Mouse (Mus musculus): ENCODE measurements at regions not wholly inside any gene's neighbourhood (a gene's known extent, or its start where the extent isn't known, plus 50 kb on each side); places are given as distances from the start of the nearest gene placed in this dataset.

- Histone ChIP-seq H3K4me2 (replicated peaks; ENCODE audit: low read depth) (no peak overlapping the region), H3K9ac (ENCODE audit: low read depth, low read length) (no peak overlapping the region), H3K27ac (ENCODE audit: low read depth, low read length) (no peak overlapping the region), H3K27me3 (replicated peaks; ENCODE audit: control insufficient read depth, insufficient read depth, low read length) (no peaks in the 10 kb centered on the region), H3K36me3 (ENCODE audit: control insufficient read depth, insufficient read depth) (no peaks in the 10 kb centered on the region), H3K4me1 (replicated peaks; ENCODE audit: control insufficient read depth, insufficient read depth, low read length) (no peaks in the 10 kb centered on the region), H3K9me3 (ENCODE audit: control insufficient read depth) (no peaks in the 10 kb centered on the region), H3K4me3 (ENCODE audit: low read depth, low read length) (no peak overlapping the region)
- ATAC-seq, result no peak
- no peak for TF ChIP-seq CTCF (IDR thresholded peaks at IDR 0.05; ENCODE audit: low read depth)
- WGBS, result 61% methylated on average over 4 of the region's 4 CpGs
Measured at GRCm38 (mm10) chr15:51139507-51139906, 2745.2 kb upstream of the Gm7489 start.

GRCm38 (mm10) chr15:51173976-51174620 lies 2710.6 kb upstream of the Gm7489 start:
- ATAC-seq, result no peak
- H3K4me1 ChIP-seq (replicated peaks; ENCODE audit: control insufficient read depth, insufficient read depth, low read length), result no peaks in the 10 kb centered on the region
- 93% methylated on average over 1 of the region's 1 CpGs for WGBS

GRCm38 (mm10) chr15:51176466-51176865 lies 2708.2 kb upstream of the Gm7489 start:
- Histone ChIP-seq H3K36me3 (ENCODE audit: control insufficient read depth, insufficient read depth) (no peaks in the 10 kb centered on the region), H3K9me3 (ENCODE audit: control insufficient read depth) (no peaks in the 10 kb centered on the region), H3K27me3 (replicated peaks; ENCODE audit: control insufficient read depth, insufficient read depth, low read length) (no peaks in the 10 kb centered on the region), H3K27ac (ENCODE audit: low read depth, low read length) (no peak overlapping the region), H3K4me3 (ENCODE audit: low read depth, low read length) (no peak overlapping the region), H3K4me2 (replicated peaks; ENCODE audit: low read depth) (no peak overlapping the region), H3K9ac (ENCODE audit: low read depth, low read length) (no peak overlapping the region), H3K4me1 (replicated peaks; ENCODE audit: control insufficient read depth, insufficient read depth, low read length) (no peaks in the 10 kb centered on the region)
- no peak for ATAC-seq
- 57% methylated on average over 2 of the region's 2 CpGs for WGBS
- TF ChIP-seq CTCF (IDR thresholded peaks at IDR 0.05; ENCODE audit: low read depth), result no peak

More at GRCm38 (mm10) chr15:51173976-51174620, 2710.6 kb upstream of the Gm7489 start:
- no peak overlapping the region for H3K4me2 ChIP-seq (replicated peaks; ENCODE audit: low read depth)
- no peaks in the 10 kb centered on the region for H3K27me3 ChIP-seq (replicated peaks; ENCODE audit: control insufficient read depth, insufficient read depth, low read length)
- no peaks in the 10 kb centered on the region for H3K9me3 ChIP-seq (ENCODE audit: control insufficient read depth)
- H3K9ac ChIP-seq (ENCODE audit: low read depth, low read length), result no peak overlapping the region
- H3K4me3 ChIP-seq (ENCODE audit: low read depth, low read length), result no peak overlapping the region
- no peak overlapping the region for H3K27ac ChIP-seq (ENCODE audit: low read depth, low read length)
- no peaks in the 10 kb centered on the region for H3K36me3 ChIP-seq (ENCODE audit: control insufficient read depth, insufficient read depth)
- no peak for TF ChIP-seq CTCF (IDR thresholded peaks at IDR 0.05; ENCODE audit: low read depth)

- 78% methylated on average over 3 of the region's 3 CpGs for WGBS
- no peak for ATAC-seq
- Histone ChIP-seq H3K4me2 (replicated peaks; ENCODE audit: low read depth) (no peak overlapping the region), H3K9ac (ENCODE audit: low read depth, low read length) (no peak overlapping the region), H3K4me3 (ENCODE audit: low read depth, low read length) (no peak overlapping the region), H3K27ac (ENCODE audit: low read depth, low read length) (no peak overlapping the region), H3K4me1 (replicated peaks; ENCODE audit: control insufficient read depth, insufficient read depth, low read length) (no peaks in the 10 kb centered on the region), H3K27me3 (replicated peaks; ENCODE audit: control insufficient read depth, insufficient read depth, low read length) (no peaks in the 10 kb centered on the region), H3K36me3 (ENCODE audit: control insufficient read depth, insufficient read depth) (no peaks in the 10 kb centered on the region), H3K9me3 (ENCODE audit: control insufficient read depth) (no peaks in the 10 kb centered on the region)
- no peak for TF ChIP-seq CTCF (IDR thresholded peaks at IDR 0.05; ENCODE audit: low read depth)
Measured at GRCm38 (mm10) chr15:51189134-51189533, 2695.6 kb upstream of the Gm7489 start.

GRCm38 (mm10) chr15:51197466-51198158 lies 2687.1 kb upstream of the Gm7489 start:
- Histone ChIP-seq H3K27ac (ENCODE audit: low read depth, low read length) (no peak overlapping the region), H3K9me3 (ENCODE audit: control insufficient read depth) (no peaks in the 10 kb centered on the region), H3K9ac (ENCODE audit: low read depth, low read length) (no peak overlapping the region), H3K4me1 (replicated peaks; ENCODE audit: control insufficient read depth, insufficient read depth, low read length) (no peaks in the 10 kb centered on the region), H3K36me3 (ENCODE audit: control insufficient read depth, insufficient read depth) (no peaks in the 10 kb centered on the region), H3K27me3 (replicated peaks; ENCODE audit: control insufficient read depth, insufficient read depth, low read length) (no peaks in the 10 kb centered on the region), H3K4me3 (ENCODE audit: low read depth, low read length) (no peak overlapping the region), H3K4me2 (replicated peaks; ENCODE audit: low read depth) (no peak overlapping the region)
- TF ChIP-seq CTCF (IDR thresholded peaks at IDR 0.05; ENCODE audit: low read depth), result no peak
- WGBS, result 24% methylated on average over 4 of the region's 4 CpGs
- ATAC-seq, result no peak

- Histone ChIP-seq H3K4me1 (replicated peaks; ENCODE audit: control insufficient read depth, insufficient read depth, low read length) (no peaks in the 10 kb centered on the region), H3K4me3 (ENCODE audit: low read depth, low read length) (no peak overlapping the region), H3K9me3 (ENCODE audit: control insufficient read depth) (no peaks in the 10 kb centered on the region), H3K36me3 (ENCODE audit: control insufficient read depth, insufficient read depth) (no peaks in the 10 kb centered on the region), H3K9ac (ENCODE audit: low read depth, low read length) (no peak overlapping the region), H3K27ac (ENCODE audit: low read depth, low read length) (no peak overlapping the region), H3K4me2 (replicated peaks; ENCODE audit: low read depth) (no peak overlapping the region), H3K27me3 (replicated peaks; ENCODE audit: control insufficient read depth, insufficient read depth, low read length) (no peaks in the 10 kb centered on the region)
- TF ChIP-seq CTCF (IDR thresholded peaks at IDR 0.05; ENCODE audit: low read depth), result no peak
- WGBS, result 65% methylated on average over 2 of the region's 2 CpGs
- ATAC-seq, result no peak
Measured at GRCm38 (mm10) chr15:51203351-51203750, 2681.4 kb upstream of the Gm7489 start.
